Mouse (Mus musculus) spleen, postnatal 36 days (tissue): ENCODE measurements around the gene Padi1.

Experiments used
- DNase-seq, 2 experiments: peaks; one replicate each; pipeline ENCODE4 v3.0.0; 2022; ENCODE audit warnings: low spot score in 2 of 2, mixed read lengths in 1 of 2

Padi1 gene

GRCm38 (mm10) chr4:140784292-140784945 lies 61.2 kb downstream of the Padi1 start:
- DNase-seq: no peak

GRCm38 (mm10) chr4:140782821-140783220 lies 62.8 kb downstream of the Padi1 start:
- DNase-seq: no peak

GRCm38 (mm10) chr4:140780507-140780906 lies 65.1 kb downstream of the Padi1 start:
- no peak for DNase-seq

- DNase-seq: no peak
Observed at GRCm38 (mm10) chr4:140779803-140780397, 65.7 kb downstream of the Padi1 start.

GRCm38 (mm10) chr4:140776623-140777022 lies 69.0 kb downstream of the Padi1 start:
- no peak for DNase-seq

GRCm38 (mm10) chr4:140775876-140776275 lies 69.7 kb downstream of the Padi1 start:
- no peak for DNase-seq

GRCm38 (mm10) chr4:140774893-140775292 lies 70.7 kb downstream of the Padi1 start:
- peak; percentile 41 to 49 for DNase-seq

GRCm38 (mm10) chr4:140774025-140774800 lies 71.4 kb downstream of the Padi1 start, which contains the start of gene Padi4:
Padi4 (minus strand) TSS chr4:140774236.
- DNase-seq: no peak

- DNase-seq: peak; percentile 65 to 69
Observed at GRCm38 (mm10) chr4:140771091-140771490, 74.5 kb downstream of the Padi1 start.

GRCm38 (mm10) chr4:140770433-140770832 lies 75.1 kb downstream of the Padi1 start:
- peak; percentile 13 to 40 for DNase-seq

GRCm38 (mm10) chr4:140768973-140769372 lies 76.6 kb downstream of the Padi1 start:
- DNase-seq: no peak

GRCm38 (mm10) chr4:140765936-140766335 lies 79.6 kb downstream of the Padi1 start:
- DNase-seq: no peak

GRCm38 (mm10) chr4:140763158-140763557 lies 82.4 kb downstream of the Padi1 start:
- peak; percentile 44 to 60 for DNase-seq
